Mouse (Mus musculus) thymus, adult 2 months (tissue): ENCODE results near the gene Cuedc2. TPM values are rescaled to one million over a fixed set of nuclear protein-coding genes. Genes with fewer than 3 reads are reported as not detected.

ENCODE experiments used
- DNase-seq: peaks from one replicate; pipeline ENCODE4 v3.0.0; 2021
- H3K27ac ChIP-seq: fragments of 200-500 bp; 2 replicates; pipeline ENCODE4 v1.5.1; 2012; ENCODE audit warnings: low read length, control low read depth; ENCODE audit not compliant: control insufficient read depth, insufficient read depth
- H3K27me3 ChIP-seq: fragments of 200-500 bp; 2 replicates; pipeline ENCODE4 v1.6.1; 2012; ENCODE audit warnings: mild to moderate bottlenecking, low read length, moderate library complexity, mixed read lengths; ENCODE audit not compliant: control insufficient read depth, insufficient read depth
- H3K36me3 ChIP-seq: fragments of 200-500 bp; 2 replicates; pipeline ENCODE4 v1.6.1; 2012; ENCODE audit warnings: mild to moderate bottlenecking, low read length, moderate library complexity; ENCODE audit not compliant: control insufficient read depth, insufficient read depth
- H3K4me1 ChIP-seq: fragments of 200-500 bp; replicated peaks from 2 replicates; pipeline ENCODE4 v1.6.1; 2012; ENCODE audit warnings: low read length; ENCODE audit not compliant: control insufficient read depth, insufficient read depth
- H3K4me3 ChIP-seq: fragments of 200-500 bp; 2 replicates; pipeline ENCODE4 v1.5.1; 2012; ENCODE audit warnings: mild to moderate bottlenecking, low read length, control low read depth, moderate library complexity; ENCODE audit not compliant: control insufficient read depth, insufficient read depth
- CTCF ChIP-seq: fragments of 200-500 bp; IDR thresholded peaks from 2 replicates; pipeline ENCODE4 v1.5.1; 2012; ENCODE audit warnings: mild to moderate bottlenecking, control low read depth, low read length, moderate library complexity, borderline replicate concordance; ENCODE audit not compliant: control insufficient read depth, poor library complexity, insufficient read depth; ENCODE audit errors: extremely low read depth
- POLR2A ChIP-seq: fragments of 200-500 bp; IDR thresholded peaks from 2 replicates; pipeline ENCODE4 v1.6.1; 2012; ENCODE audit warnings: mild to moderate bottlenecking, low read length, control low read depth, moderate library complexity; ENCODE audit not compliant: control insufficient read depth, poor library complexity, insufficient read depth; ENCODE audit errors: extremely low read depth
- WGBS: fragments of 180-500 bp; shearing (Covaris S2); methylation state at CpG from one replicate; pipeline ENCODE4 v1.1.7; 2018; 5-methylcytosine and 5-hydroxymethylcytosine counted together
- polyA plus RNA-seq: library from polyadenylated mRNA; depleted of rRNA; stranded (reverse); fragments of >200 nt; gene quantifications from 2 replicates; pipeline ENCODE4 v1.2.3, GENCODE M21; 2012

Gene Cuedc2
- polyA plus RNA-seq, 1 experiment: 105 TPM

- H3K4me3 ChIP-seq: no peak overlapping the region
- H3K27ac ChIP-seq: no peak overlapping the region
- no peak for TF ChIP-seq CTCF
- TF ChIP-seq POLR2A: no peak
- peaks cover 17% of the 10 kb centered on the region for H3K4me1 ChIP-seq
- DNase-seq: peak; percentile 2
- WGBS: 98% methylated on average over 9 of the region's 9 CpGs
- H3K36me3 ChIP-seq: peaks cover 16% of the 10 kb centered on the region; the same call in 1 of the 2 replicates
- H3K27me3 ChIP-seq: no peaks in the 10 kb centered on the region
These were observed 31.7 kb downstream of the Cuedc2 start for GRCm38 (mm10) chr19:46306751-46307289.

- no peak overlapping the region for H3K27ac ChIP-seq
- H3K4me3 ChIP-seq: peak overlapping the region; percentile 94
- H3K36me3 ChIP-seq: peaks cover 11% of the 10 kb centered on the region; the same call in 1 of the 2 replicates
- 70% methylated on average over 5 of the region's 5 CpGs for WGBS
- DNase-seq: peak; percentile 2
- peaks cover 17% of the 10 kb centered on the region for H3K4me1 ChIP-seq
- no peak for TF ChIP-seq POLR2A
- H3K27me3 ChIP-seq: no peaks in the 10 kb centered on the region
These were observed 32.3 kb downstream of the Cuedc2 start for GRCm38 (mm10) chr19:46306268-46306610.

- H3K4me1 ChIP-seq: peaks cover 17% of the 10 kb centered on the region
- H3K27ac ChIP-seq: peak overlapping the region; percentile 75
- H3K36me3 ChIP-seq: 0 out of 2 replicates have a peak, but pooled peaks cover 5% of the 10 kb centered on the region
- peak overlapping the region; percentile 94 for H3K4me3 ChIP-seq
- no peaks in the 10 kb centered on the region for H3K27me3 ChIP-seq
- TF ChIP-seq CTCF: no peak
- peak; percentile 91 for TF ChIP-seq POLR2A
- DNase-seq: peak; percentile 90
- 1% methylated on average over 42 of the region's 43 CpGs for WGBS
These were observed 32.9 kb downstream of the Cuedc2 start for GRCm38 (mm10) chr19:46305432-46306267.

- peaks cover 17% of the 10 kb centered on the region for H3K4me1 ChIP-seq
- under 1% methylated on average over 34 of the region's 34 CpGs for WGBS
- DNase-seq: no peak
These were observed 33.6 kb downstream of the Cuedc2 start for GRCm38 (mm10) chr19:46304908-46305333.

GRCm38 (mm10) chr19:46304216-46304841 is 34.2 kb downstream of the Cuedc2 start, which contains the start of gene Nfkb2:
Nfkb2 (plus strand) TSS chr19:46304320.
- WGBS: under 1% methylated on average over 39 of the region's 39 CpGs
- peaks cover 17% of the 10 kb centered on the region for H3K4me1 ChIP-seq

More at GRCm38 (mm10) chr19:46304908-46305333, 33.6 kb downstream of the Cuedc2 start:
- H3K27me3 ChIP-seq: no peaks in the 10 kb centered on the region
- H3K27ac ChIP-seq: peak overlapping the region; percentile 75
- no peaks in the 10 kb centered on the region for H3K36me3 ChIP-seq
- peak overlapping the region; percentile 94 for H3K4me3 ChIP-seq
- TF ChIP-seq CTCF (no peak), POLR2A (no peak)

GRCm38 (mm10) chr19:46303251-46304215 is 35.0 kb downstream of the Cuedc2 start:
- WGBS: 65% methylated on average over 18 of the region's 18 CpGs
- peak; percentile 1 for DNase-seq
- no peaks in the 10 kb centered on the region for H3K36me3 ChIP-seq
- TF ChIP-seq CTCF: no peak
- no peak for TF ChIP-seq POLR2A
- H3K27me3 ChIP-seq: no peaks in the 10 kb centered on the region
- H3K4me1 ChIP-seq: peaks cover 13% of the 10 kb centered on the region
- H3K4me3 ChIP-seq: peak overlapping the region; percentile 94
- H3K27ac ChIP-seq: no peak overlapping the region

More at GRCm38 (mm10) chr19:46304216-46304841, 34.2 kb downstream of the Cuedc2 start, which contains the start of gene Nfkb2:
- DNase-seq: peak; percentile 80
- H3K4me3 ChIP-seq: peak within 1 kb of the TSS; percentile 94
- no peaks in the 10 kb centered on the region for H3K27me3 ChIP-seq
- TF ChIP-seq POLR2A: peak; percentile 80
- TF ChIP-seq CTCF: peak; percentile 89
- no peaks in the 10 kb centered on the region for H3K36me3 ChIP-seq
- peak within 1 kb of the TSS; percentile 75 for H3K27ac ChIP-seq
